Mouse (Mus musculus) heart, embryonic 15.5 days (tissue): ENCODE results near the gene Lama5. TPM values are rescaled to one million over a fixed set of nuclear protein-coding genes. Genes with fewer than 3 reads are reported as not detected.

ENCODE experiments used
- ATAC-seq: fragments of 200-750 bp; cut with Nextera tagmentation; replicated peaks from 2 replicates; pipeline ENCODE4 v1.8.0; 2017; ENCODE audit warnings: low read depth, moderate TSS enrichment; ENCODE audit not compliant: insufficient number of reproducible peaks, insufficient read depth, low FRiP score
- H3K27ac ChIP-seq: fragments of 300-500 bp; sonication (generic); 2 replicates; pipeline ENCODE4 v1.5.1; 2015; ENCODE audit warnings: mild to moderate bottlenecking, inconsistent platforms
- H3K27me3 ChIP-seq: fragments of 300-500 bp; sonication (generic); 2 replicates; pipeline ENCODE4 v1.6.1; 2015; ENCODE audit warnings: inconsistent platforms
- H3K36me3 ChIP-seq: fragments of 300-500 bp; sonication (generic); 2 replicates; pipeline ENCODE4 v1.6.1; 2015; ENCODE audit warnings: mild to moderate bottlenecking, inconsistent platforms
- H3K4me1 ChIP-seq: fragments of 300-500 bp; sonication (generic); replicated peaks from 2 replicates; pipeline ENCODE4 v1.6.1; 2015; ENCODE audit warnings: inconsistent platforms
- H3K4me2 ChIP-seq: fragments of 300-500 bp; sonication (generic); 2 replicates; pipeline ENCODE4 v1.6.1; 2015; ENCODE audit warnings: inconsistent platforms, mild to moderate bottlenecking, moderate library complexity
- H3K4me3 ChIP-seq: fragments of 300-500 bp; sonication (generic); 2 replicates; pipeline ENCODE4 v1.5.1; 2015; ENCODE audit warnings: mild to moderate bottlenecking, inconsistent platforms
- H3K9ac ChIP-seq: fragments of 300-500 bp; sonication (generic); 2 replicates; pipeline ENCODE4 v1.6.1; 2015; ENCODE audit warnings: mild to moderate bottlenecking, inconsistent platforms
- H3K9me3 ChIP-seq: fragments of 300-500 bp; sonication (generic); replicated peaks from 2 replicates; pipeline ENCODE4 v1.6.1; 2016; ENCODE audit warnings: inconsistent platforms
- WGBS: fragments of 180-500 bp; shearing (Covaris S2); methylation state at CpG from one replicate; pipeline ENCODE4 v1.1.7; 2015; ENCODE audit warnings: mixed read lengths; 5-methylcytosine and 5-hydroxymethylcytosine counted together
- polyA plus RNA-seq: library from polyadenylated mRNA; unstranded; fragments of >200 nt; fragmentation: Nextera tagmentation; extraction: Ambion mirVana; gene quantifications from 2 replicates; pipeline ENCODE4 v1.2.1, GENCODE M21; 2015

The Lama5 gene
- polyA plus RNA-seq, 1 experiment from 2014 or later = 21.9 TPM

GRCm38 (mm10) chr2:180250930-180251611 lies 25.4 kb upstream of the Lama5 start:
- Histone ChIP-seq H3K27ac (no peak overlapping the region), H3K4me3 (no peak overlapping the region), H3K9me3 (no peaks in the 10 kb centered on the region), H3K9ac (0 out of 2 replicates have a peak overlapping the region, but pooled peaks have one; percentile 26), H3K27me3 (no peaks in the 10 kb centered on the region), H3K4me1 (peaks cover 12% of the 10 kb centered on the region), H3K4me2 (no peak overlapping the region), H3K36me3 (no peaks in the 10 kb centered on the region)
- peak; percentile 76 for ATAC-seq
- 31% methylated on average over 11 of the region's 11 CpGs for WGBS

DNA sequence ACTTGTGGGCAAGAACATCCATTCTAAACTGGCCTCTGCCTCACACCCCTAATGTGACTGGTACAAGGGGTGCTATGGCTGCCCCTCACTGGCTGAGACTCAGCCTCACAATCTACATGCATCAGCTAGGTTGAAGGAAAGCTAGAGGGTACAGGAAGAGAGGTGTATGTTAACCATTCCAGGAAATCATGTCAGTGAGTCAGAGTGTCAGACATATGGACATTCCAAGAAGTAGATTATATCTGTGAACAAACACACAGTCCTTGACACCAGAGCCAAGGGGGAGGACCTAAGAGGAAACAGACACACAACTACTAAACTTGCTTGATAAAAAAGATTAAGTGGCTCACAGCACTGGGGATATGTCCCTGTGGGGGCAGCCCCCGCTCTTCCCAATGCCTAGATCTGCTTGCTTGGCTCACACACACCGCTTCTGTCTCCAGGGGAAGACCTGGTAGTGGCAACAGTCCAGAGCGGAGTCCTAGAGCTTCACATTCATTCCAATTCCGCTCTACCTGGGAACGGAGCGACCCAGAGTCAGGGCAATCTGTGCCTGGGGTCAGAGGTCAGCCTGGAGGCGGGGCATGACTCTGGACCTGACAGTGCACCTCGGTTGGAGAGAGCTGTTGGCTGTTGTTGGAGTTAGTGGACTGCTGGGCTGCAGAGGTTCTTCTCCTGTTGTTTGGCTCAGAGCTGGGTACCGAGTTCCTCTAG lies 23.4 kb upstream of the Lama5 start:
- 55% methylated on average over 9 of the region's 9 CpGs for WGBS
- no peak overlapping the region for H3K27ac ChIP-seq
- ATAC-seq = no peak

GRCm38 (mm10) chr2:180247916-180248315 lies 22.3 kb upstream of the Lama5 start:
- no peak for ATAC-seq
- Histone ChIP-seq H3K4me1 (peaks cover 6% of the 10 kb centered on the region; the same call in 1 of the 2 replicates), H3K27me3 (no peaks in the 10 kb centered on the region), H3K36me3 (no peaks in the 10 kb centered on the region), H3K4me2 (no peak overlapping the region), H3K9me3 (no peaks in the 10 kb centered on the region), H3K27ac (no peak overlapping the region), H3K9ac (no peak overlapping the region), H3K4me3 (no peak overlapping the region)
- WGBS = 91% methylated on average over 5 of the region's 5 CpGs

More for the DNA sequence above, 23.4 kb upstream of the Lama5 start:
- no peaks in the 10 kb centered on the region for H3K27me3 ChIP-seq
- H3K4me2 ChIP-seq = no peak overlapping the region
- no peaks in the 10 kb centered on the region for H3K9me3 ChIP-seq
- no peaks in the 10 kb centered on the region for H3K36me3 ChIP-seq
- no peak overlapping the region for H3K9ac ChIP-seq
- peaks cover 6% of the 10 kb centered on the region; the same call in 1 of the 2 replicates for H3K4me1 ChIP-seq
- H3K4me3 ChIP-seq = no peak overlapping the region

DNA sequence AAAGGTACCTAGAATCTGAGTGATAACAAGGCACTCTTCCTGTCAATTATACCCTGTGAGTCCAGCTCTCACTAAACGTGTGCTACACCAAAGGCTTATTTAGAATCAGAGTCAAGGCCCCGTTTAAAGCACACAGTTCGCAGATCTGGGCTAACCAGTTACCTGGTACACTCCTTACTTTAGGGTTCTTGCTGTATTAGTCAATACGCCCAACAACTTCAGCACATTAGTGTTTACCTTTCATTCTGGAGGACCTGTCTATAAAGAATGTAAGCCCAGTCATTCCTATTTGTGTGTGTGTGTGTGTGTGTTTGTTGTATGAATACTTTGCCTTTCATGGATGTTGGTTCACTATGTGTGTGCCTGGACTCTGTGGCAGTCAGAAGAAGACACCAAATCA lies 17.4 kb upstream of the Lama5 start:
- H3K9ac ChIP-seq = no peak overlapping the region
- H3K27ac ChIP-seq = no peak overlapping the region
- H3K4me2 ChIP-seq = no peak overlapping the region
- no peaks in the 10 kb centered on the region for H3K27me3 ChIP-seq
- 84% methylated on average over 4 of the region's 4 CpGs for WGBS
- no peaks in the 10 kb centered on the region for H3K9me3 ChIP-seq
- H3K4me1 ChIP-seq = no peaks in the 10 kb centered on the region
- H3K4me3 ChIP-seq = no peak overlapping the region
- H3K36me3 ChIP-seq = no peaks in the 10 kb centered on the region
- ATAC-seq = no peak

DNA sequence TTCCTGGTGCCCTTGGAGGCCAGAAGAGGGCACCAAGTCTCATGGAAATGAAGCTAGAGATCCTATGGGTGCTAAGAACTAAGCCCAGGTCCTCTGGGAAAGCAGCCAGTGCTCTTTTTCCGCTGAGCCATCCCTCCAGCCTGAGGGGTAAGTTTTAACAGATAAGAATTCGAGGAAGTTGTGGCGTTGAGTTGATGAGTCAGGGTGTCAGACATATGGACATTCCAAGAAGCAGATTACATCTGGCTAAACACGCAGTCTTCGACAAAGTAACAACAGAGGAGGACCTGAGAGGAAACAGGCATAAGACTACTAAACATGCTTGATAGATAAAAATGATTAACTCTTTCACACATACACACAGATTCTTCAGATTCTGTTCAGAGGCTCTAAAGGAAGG lies 12.9 kb upstream of the Lama5 start:
- Histone ChIP-seq H3K4me2 (no peak overlapping the region), H3K9ac (no peak overlapping the region), H3K4me3 (no peak overlapping the region), H3K27me3 (no peaks in the 10 kb centered on the region), H3K4me1 (peaks cover 24% of the 10 kb centered on the region), H3K36me3 (no peaks in the 10 kb centered on the region), H3K9me3 (no peaks in the 10 kb centered on the region), H3K27ac (no peak overlapping the region)
- WGBS = 38% methylated on average over 5 of the region's 5 CpGs
- no peak for ATAC-seq

DNA sequence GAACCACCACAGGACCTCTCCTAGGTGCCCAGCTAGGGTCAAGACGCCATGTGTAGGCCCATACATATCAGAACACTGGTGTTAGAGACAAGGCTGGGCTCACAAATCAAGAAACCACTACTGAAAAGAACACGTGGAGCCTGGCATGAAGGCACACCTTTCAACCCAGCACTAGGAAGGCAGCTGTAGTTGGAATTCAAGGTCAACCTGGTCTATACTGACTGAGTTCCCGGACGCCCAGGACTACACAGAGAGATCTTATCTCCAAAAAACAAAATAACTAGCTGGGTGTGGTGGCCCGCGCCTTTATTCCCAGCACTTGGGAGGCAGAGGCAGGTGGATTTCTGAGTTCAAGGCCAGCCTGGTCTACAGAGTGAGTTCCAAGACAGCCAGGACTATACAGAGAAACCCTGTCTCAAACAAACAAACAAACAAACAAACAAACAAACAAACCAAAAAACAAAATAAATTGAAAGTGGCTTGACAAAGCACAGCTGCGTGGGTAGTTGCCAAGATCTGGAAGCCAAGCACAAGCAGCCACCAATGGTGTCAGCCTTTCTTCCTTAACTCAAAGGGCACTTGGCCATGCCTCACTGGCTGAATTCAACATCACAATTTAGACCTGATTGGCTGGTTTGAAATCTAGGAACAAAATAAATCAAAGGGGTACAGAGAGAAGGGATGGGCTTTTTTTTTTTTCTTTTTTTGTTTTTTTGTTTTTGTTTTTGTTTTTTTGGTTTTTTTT lies 12.1 kb upstream of the Lama5 start:
- Histone ChIP-seq H3K27ac (no peak overlapping the region), H3K9me3 (no peaks in the 10 kb centered on the region), H3K27me3 (no peaks in the 10 kb centered on the region), H3K4me1 (peaks cover 32% of the 10 kb centered on the region), H3K4me3 (no peak overlapping the region), H3K9ac (no peak overlapping the region), H3K36me3 (no peaks in the 10 kb centered on the region), H3K4me2 (no peak overlapping the region)
- 85% methylated on average over 7 of the region's 7 CpGs for WGBS
- no peak for ATAC-seq

GRCm38 (mm10) chr2:180236930-180237329 lies 11.3 kb upstream of the Lama5 start:
- Histone ChIP-seq H3K4me3 (no peak overlapping the region), H3K27ac (no peak overlapping the region), H3K4me2 (no peak overlapping the region), H3K9me3 (no peaks in the 10 kb centered on the region), H3K4me1 (peaks cover 37% of the 10 kb centered on the region), H3K27me3 (no peaks in the 10 kb centered on the region), H3K36me3 (no peaks in the 10 kb centered on the region), H3K9ac (no peak overlapping the region)
- ATAC-seq = no peak
- WGBS = 77% methylated on average over 3 of the region's 3 CpGs

- H3K4me2 ChIP-seq = no peak overlapping the region
- H3K27me3 ChIP-seq = no peaks in the 10 kb centered on the region
- 49% methylated on average over 3 of the region's 3 CpGs for WGBS
- H3K4me3 ChIP-seq = no peak overlapping the region
- no peaks in the 10 kb centered on the region for H3K9me3 ChIP-seq
- no peak for ATAC-seq
- no peaks in the 10 kb centered on the region for H3K36me3 ChIP-seq
- no peak overlapping the region for H3K9ac ChIP-seq
- peak overlapping the region; percentile 88 for H3K27ac ChIP-seq
- peaks cover 37% of the 10 kb centered on the region for H3K4me1 ChIP-seq
These were observed 10.8 kb upstream of the Lama5 start for GRCm38 (mm10) chr2:180236500-180236899.

DNA sequence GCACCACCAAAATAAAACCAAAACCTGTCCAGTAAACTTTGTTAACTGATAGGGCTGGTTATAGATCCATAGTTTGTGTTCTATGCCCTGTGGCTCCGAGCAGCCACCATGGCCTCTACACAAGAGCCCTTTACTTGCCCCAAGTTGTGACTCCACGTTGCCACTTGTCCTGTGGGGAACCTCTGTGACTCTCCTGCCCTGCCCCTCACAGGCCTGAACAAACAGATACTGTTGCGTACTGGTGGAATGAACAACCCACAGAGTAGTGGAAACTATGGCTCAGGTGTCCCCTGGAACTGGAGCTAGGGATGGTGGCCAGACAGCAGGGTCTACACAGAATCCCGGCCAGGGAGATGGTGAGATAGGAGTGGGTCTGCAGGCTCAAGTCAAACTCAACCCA lies 10.1 kb upstream of the Lama5 start:
- no peaks in the 10 kb centered on the region for H3K9me3 ChIP-seq
- WGBS = 72% methylated on average over 4 of the region's 4 CpGs
- ATAC-seq = no peak

DNA sequence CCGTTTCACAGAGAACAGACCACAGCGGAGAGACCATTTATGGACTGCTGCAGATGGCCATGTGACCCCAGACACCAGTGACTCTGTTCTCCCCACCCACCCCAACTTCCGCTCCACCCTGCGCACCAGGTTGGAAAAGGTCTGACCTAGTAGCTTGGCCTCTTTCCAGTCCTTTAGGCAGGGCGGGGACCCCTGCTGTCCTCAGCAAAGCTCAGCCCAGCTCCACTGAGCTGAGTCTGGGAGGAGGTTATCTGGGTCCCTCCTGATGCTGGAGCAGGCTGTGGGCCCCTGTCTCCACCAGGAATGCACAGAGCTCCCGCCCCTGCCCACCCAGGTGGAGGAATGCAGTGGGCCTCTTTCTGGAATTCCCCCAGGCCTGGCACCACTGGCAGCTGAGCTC lies 9.3 kb upstream of the Lama5 start:
- H3K27ac ChIP-seq = peak overlapping the region; percentile 88
- peak overlapping the region; percentile 37; the same call in 1 of the 2 replicates for H3K4me2 ChIP-seq
- ATAC-seq = peak; percentile 84
- peaks cover 53% of the 10 kb centered on the region for H3K4me1 ChIP-seq
- no peaks in the 10 kb centered on the region for H3K36me3 ChIP-seq
- H3K27me3 ChIP-seq = no peaks in the 10 kb centered on the region
- H3K9me3 ChIP-seq = no peaks in the 10 kb centered on the region
- 26% methylated on average over 6 of the region's 6 CpGs for WGBS
- H3K9ac ChIP-seq = peak overlapping the region; percentile 10; the same call in 1 of the 2 replicates
- no peak overlapping the region for H3K4me3 ChIP-seq

More for the DNA sequence above, 10.1 kb upstream of the Lama5 start:
- Histone ChIP-seq H3K27ac (peak overlapping the region; percentile 88), H3K27me3 (no peaks in the 10 kb centered on the region), H3K36me3 (no peaks in the 10 kb centered on the region), H3K4me3 (no peak overlapping the region), H3K4me2 (no peak overlapping the region), H3K4me1 (peaks cover 45% of the 10 kb centered on the region), H3K9ac (no peak overlapping the region)

- 77% methylated on average over 8 of the region's 8 CpGs for WGBS
- no peaks in the 10 kb centered on the region for H3K9me3 ChIP-seq
- H3K9ac ChIP-seq = no peak overlapping the region
- H3K27ac ChIP-seq = peak overlapping the region; percentile 88
- H3K4me3 ChIP-seq = no peak overlapping the region
- H3K4me2 ChIP-seq = peak overlapping the region; percentile 37; the same call in 1 of the 2 replicates
- H3K36me3 ChIP-seq = no peaks in the 10 kb centered on the region
- no peaks in the 10 kb centered on the region for H3K27me3 ChIP-seq
- ATAC-seq = no peak
- peaks cover 55% of the 10 kb centered on the region for H3K4me1 ChIP-seq
These were observed 8.7 kb upstream of the Lama5 start for GRCm38 (mm10) chr2:180234353-180234752.
